Mouse (Mus musculus) heart, adult 2 months (tissue): ENCODE results near the gene Coro1c. TPM values are rescaled to one million over a fixed set of nuclear protein-coding genes. Genes with fewer than 3 reads are reported as not detected.

Experiments
- DNase-seq, 2 experiments: peaks; one replicate each; pipeline ENCODE4 v3.0.0; 2021
- H3K27ac ChIP-seq: fragments of 200-600 bp; 2 replicates; pipeline ENCODE4 v1.8.1; 2022
- H3K27me3 ChIP-seq: fragments of 200-500 bp; 2 replicates; pipeline ENCODE4 v1.6.1; 2012; ENCODE audit warnings: mild to moderate bottlenecking, low read length, inconsistent platforms, mixed read lengths; ENCODE audit not compliant: control insufficient read depth, insufficient read depth
- H3K36me3 ChIP-seq: fragments of 200-500 bp; 2 replicates; pipeline ENCODE4 v1.6.1; 2012; ENCODE audit warnings: low read length, inconsistent platforms; ENCODE audit not compliant: control insufficient read depth, insufficient read depth
- H3K4me1 ChIP-seq: fragments of 200-500 bp; 2 replicates; pipeline ENCODE4 v1.6.1; 2011; ENCODE audit warnings: low read length; ENCODE audit not compliant: control insufficient read depth, insufficient read depth
- H3K4me3 ChIP-seq: fragments of 200-600 bp; 2 replicates; pipeline ENCODE4 v1.8.1; 2022
- H3K79me2 ChIP-seq: fragments of 200-500 bp; replicated peaks from 2 replicates; pipeline ENCODE4 v1.6.1; 2012; ENCODE audit warnings: mild to moderate bottlenecking, inconsistent platforms, low read length, moderate library complexity, mixed read lengths; ENCODE audit not compliant: control insufficient read depth, insufficient read depth
- H3K9ac ChIP-seq: fragments of 200-500 bp; 2 replicates; pipeline ENCODE4 v1.6.1; 2012; ENCODE audit warnings: low read depth, mild to moderate bottlenecking, control low read depth, inconsistent platforms, low read length, mixed read lengths
- CTCF ChIP-seq: fragments of 200-600 bp; IDR thresholded peaks from 2 replicates; pipeline ENCODE4 v1.8.1; 2022; ENCODE audit warnings: antibody characterized with exemption, mild to moderate bottlenecking, moderate library complexity
- EP300 ChIP-seq: fragments of 200-500 bp; IDR thresholded peaks from 2 replicates; pipeline ENCODE4 v1.6.1; 2011; ENCODE audit warnings: low read depth, low read length, control low read depth; ENCODE audit not compliant: insufficient read depth
- POLR2A ChIP-seq: fragments of 200-500 bp; IDR thresholded peaks from 2 replicates; pipeline ENCODE4 v1.6.1; 2011; ENCODE audit warnings: mild to moderate bottlenecking, low read depth, low read length, control low read depth; ENCODE audit not compliant: insufficient read depth
- WGBS: fragments of 180-500 bp; shearing (Covaris S2); methylation state at CpG from one replicate; pipeline ENCODE4 v1.1.7; 2018; 5-methylcytosine and 5-hydroxymethylcytosine counted together
- intact Hi-C: fragments of 180-260 bp; cut with DNase I; formaldehyde crosslinking; loops from one replicate; pipeline ENCODE4 v1.15.1; 2025
- polyA plus RNA-seq: library from polyadenylated mRNA; depleted of rRNA; stranded (reverse); fragments of >200 nt; gene quantifications from 2 replicates; pipeline ENCODE4 v1.2.3, GENCODE M21; 2012
- total RNA-seq, 2 experiments: library from RNA; stranded (reverse); gene quantifications; 2 replicates each; pipeline ENCODE4 v1.2.3; 2021

Coro1c gene
- total and polyA plus RNA-seq, 3 experiments, result 24.1 to 30.1 (median 24.6) TPM

DNA sequence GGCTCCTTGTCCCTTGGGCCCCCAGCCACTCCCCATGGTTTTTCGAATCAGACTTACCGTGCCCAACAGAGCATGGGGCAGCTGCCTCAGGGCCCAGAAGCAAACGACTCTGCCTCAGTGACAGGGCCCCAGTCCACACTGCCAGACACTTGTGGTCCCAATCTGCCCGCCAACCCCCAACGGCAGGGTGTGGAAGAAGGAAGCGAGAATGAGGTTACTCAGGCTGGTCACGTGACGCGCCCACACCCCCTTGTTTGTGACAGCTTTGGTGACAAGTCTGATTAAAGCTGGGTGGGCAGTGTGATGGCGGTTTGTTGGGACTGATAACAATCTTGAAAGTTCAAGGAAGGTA is 78.3 kb downstream of the Coro1c start:
- 0 out of 2 replicates have a peak overlapping the region, but pooled peaks have one; percentile 28 for H3K9ac ChIP-seq
- no peaks in the 10 kb centered on the region for H3K79me2 ChIP-seq
- H3K36me3 ChIP-seq, result no peaks in the 10 kb centered on the region
- 50% methylated on average over 10 of the region's 10 CpGs for WGBS
- no peak for TF ChIP-seq EP300
- 0 out of 2 replicates have a peak, but pooled peaks have one; percentile 11 for TF ChIP-seq POLR2A
- no peak overlapping the region for H3K4me3 ChIP-seq
- no peak overlapping the region for H3K27ac ChIP-seq
- H3K4me1 ChIP-seq, result no peaks in the 10 kb centered on the region
- no peaks in the 10 kb centered on the region for H3K27me3 ChIP-seq
- intact Hi-C loops, result no loop called here
- DNase-seq, result peak; percentile 54 to 80

- no peak for DNase-seq
- Histone ChIP-seq H3K36me3 (no peaks in the 10 kb centered on the region), H3K27me3 (no peaks in the 10 kb centered on the region), H3K79me2 (no peaks in the 10 kb centered on the region), H3K9ac (0 out of 2 replicates have a peak overlapping the region, but pooled peaks have one; percentile 28), H3K27ac (no peak overlapping the region), H3K4me1 (no peaks in the 10 kb centered on the region), H3K4me3 (no peak overlapping the region)
- WGBS, result 69% methylated on average over 7 of the region's 7 CpGs
- intact Hi-C loops, result no loop called here
- TF ChIP-seq POLR2A, result no peak
- no peak for TF ChIP-seq EP300
- TF ChIP-seq CTCF, result no peak
These were observed 78.8 kb downstream of the Coro1c start for GRCm38 (mm10) chr5:113829566-113830291.

DNA sequence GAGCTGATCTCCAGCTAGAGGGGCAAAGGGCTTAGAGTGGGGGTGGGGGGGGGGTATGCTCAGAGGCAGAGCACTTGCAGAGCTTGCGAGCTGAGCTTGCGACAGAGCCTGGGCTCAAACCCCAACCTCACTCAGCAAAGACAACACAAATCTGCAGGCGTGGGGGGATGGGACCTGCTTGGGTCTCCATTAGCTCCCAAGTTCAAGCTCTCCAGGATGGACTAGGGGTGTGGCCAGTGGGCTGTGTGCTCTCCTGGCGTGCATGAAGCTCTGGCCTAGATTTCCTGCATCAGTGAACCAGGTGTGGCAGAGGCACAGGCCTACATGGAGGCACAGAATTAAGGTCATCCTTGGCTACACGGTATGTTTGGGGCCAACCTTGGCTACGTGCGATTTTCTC is 80.1 kb downstream of the Coro1c start:
- H3K4me1 ChIP-seq, result no peaks in the 10 kb centered on the region
- no peak overlapping the region for H3K27ac ChIP-seq
- no peaks in the 10 kb centered on the region for H3K27me3 ChIP-seq
- intact Hi-C loops, result no loop called here
- TF ChIP-seq CTCF (no peak), POLR2A (no peak), EP300 (no peak)
- H3K36me3 ChIP-seq, result no peaks in the 10 kb centered on the region
- no peak overlapping the region for H3K4me3 ChIP-seq
- DNase-seq, result no peak
- H3K9ac ChIP-seq, result no peak overlapping the region
- H3K79me2 ChIP-seq, result no peaks in the 10 kb centered on the region
- WGBS, result 69% methylated on average over 7 of the region's 7 CpGs

GRCm38 (mm10) chr5:113827991-113828411 is 80.6 kb downstream of the Coro1c start:
- Histone ChIP-seq H3K9ac (no peak overlapping the region), H3K79me2 (no peaks in the 10 kb centered on the region), H3K27me3 (no peaks in the 10 kb centered on the region), H3K27ac (no peak overlapping the region), H3K36me3 (no peaks in the 10 kb centered on the region), H3K4me1 (no peaks in the 10 kb centered on the region), H3K4me3 (no peak overlapping the region)
- TF ChIP-seq EP300 (no peak), CTCF (no peak), POLR2A (no peak)
- 55% methylated on average over 4 of the region's 4 CpGs for WGBS
- DNase-seq, result no peak
- intact Hi-C loops, result no loop called here

DNA sequence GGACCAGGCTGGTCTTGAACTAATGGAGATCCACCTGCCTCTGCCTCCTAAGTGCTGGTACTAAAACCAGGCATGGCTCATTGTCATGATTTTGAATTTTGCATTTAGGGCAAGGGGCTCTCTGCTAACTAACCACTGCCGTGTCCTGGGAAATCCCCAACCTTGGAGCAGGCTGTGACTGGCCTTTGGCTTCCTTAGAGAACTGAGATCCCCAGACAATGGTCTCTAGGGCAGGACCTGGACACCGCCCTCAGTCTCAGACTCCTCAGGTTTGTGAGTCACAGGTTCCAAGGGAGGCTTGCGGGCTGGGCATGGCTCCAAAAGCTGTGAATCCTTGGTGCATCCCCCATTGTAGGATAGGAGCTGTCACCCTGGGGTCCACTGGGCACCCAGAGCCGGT is 81.9 kb downstream of the Coro1c start:
- no peak overlapping the region for H3K27ac ChIP-seq
- H3K79me2 ChIP-seq, result no peaks in the 10 kb centered on the region
- H3K4me3 ChIP-seq, result no peak overlapping the region
- no peaks in the 10 kb centered on the region for H3K36me3 ChIP-seq
- 64% methylated on average over 4 of the region's 4 CpGs for WGBS
- H3K9ac ChIP-seq, result no peak overlapping the region
- no peaks in the 10 kb centered on the region for H3K4me1 ChIP-seq
- no peak for TF ChIP-seq CTCF
- TF ChIP-seq EP300, result no peak
- no peak for TF ChIP-seq POLR2A
- intact Hi-C loops, result no loop called here
- H3K27me3 ChIP-seq, result no peaks in the 10 kb centered on the region
- no peak for DNase-seq

- Histone ChIP-seq H3K4me1 (no peaks in the 10 kb centered on the region), H3K36me3 (no peaks in the 10 kb centered on the region), H3K4me3 (no peak overlapping the region), H3K9ac (no peak overlapping the region), H3K79me2 (no peaks in the 10 kb centered on the region), H3K27ac (no peak overlapping the region), H3K27me3 (no peaks in the 10 kb centered on the region)
- no peak for DNase-seq
- intact Hi-C loops, result no loop called here
- TF ChIP-seq CTCF, result no peak
- TF ChIP-seq POLR2A, result no peak
- TF ChIP-seq EP300, result no peak
- WGBS, result 65% methylated on average over 7 of the region's 7 CpGs
These were observed 83.0 kb downstream of the Coro1c start for GRCm38 (mm10) chr5:113825558-113825957.
